Mouse (Mus musculus) E14TG2a.4 (cell line): ENCODE results near the gene Rps6kb2.
A peak's percentile ranks its signal among the peaks of the same experiment; 100 is the strongest.
"Not testable (repeated sequence)": the region's sequence is repeated elsewhere in the genome, so short reads cannot be mapped to it uniquely, and the experiment has no call there.

Experiments
- H3K27me3 ChIP-seq: 2 replicates; pipeline ENCODE4 v1.6.1; 2014; ENCODE audit warnings: low read length, control low read depth; ENCODE audit not compliant: insufficient read depth
- H3K36me3 ChIP-seq: 2 replicates; pipeline ENCODE4 v1.6.1; 2014; ENCODE audit warnings: low read length, control low read depth; ENCODE audit not compliant: insufficient read depth
- H3K4me1 ChIP-seq: replicated peaks from 2 replicates; pipeline ENCODE4 v1.6.1; 2014; ENCODE audit warnings: low read depth, low read length, control low read depth
- H3K4me3 ChIP-seq: replicated peaks from 2 replicates; pipeline ENCODE4 v1.5.1; 2014; ENCODE audit warnings: mild to moderate bottlenecking, low read length
- H3K9me3 ChIP-seq: 2 replicates; pipeline ENCODE4 v1.6.1; 2014; ENCODE audit warnings: low read length, control low read depth
- CTCF ChIP-seq: conservative IDR thresholded peaks from 2 replicates; pipeline ENCODE4 v1.5.1; 2014; ENCODE audit warnings: low read length
- NANOG ChIP-seq: IDR thresholded peaks from 2 replicates; pipeline ENCODE4 v1.6.1; 2014; ENCODE audit warnings: borderline replicate concordance, low read length, mixed read lengths
- POU5F1 ChIP-seq: IDR thresholded peaks from 2 replicates; pipeline ENCODE4 v1.6.1; 2014; ENCODE audit warnings: low read length, borderline replicate concordance

The Rps6kb2 gene

GRCm38 (mm10) chr19:4140147-4140546, 23.0 kb downstream of the Rps6kb2 start:
- H3K36me3 ChIP-seq: no peaks in the 10 kb centered on the region
- peaks cover 73% of the 10 kb centered on the region for H3K4me1 ChIP-seq
- H3K4me3 ChIP-seq: no peak overlapping the region
- TF ChIP-seq CTCF (no peak), NANOG (no peak), POU5F1 (no peak)
- peaks cover 19% of the 10 kb centered on the region for H3K27me3 ChIP-seq
- no peaks in the 10 kb centered on the region for H3K9me3 ChIP-seq

GRCm38 (mm10) chr19:4139446-4139845, 23.7 kb downstream of the Rps6kb2 start, which contains the start of gene Gpr152:
Gene Gpr152, plus strand, starts transcription at chr19:4139787.
- H3K27me3 ChIP-seq: peaks cover 19% of the 10 kb centered on the region
- TF ChIP-seq CTCF (no peak), POU5F1 (no peak), NANOG (no peak)
- no peaks in the 10 kb centered on the region for H3K36me3 ChIP-seq
- no peaks in the 10 kb centered on the region for H3K9me3 ChIP-seq
- peak within 1 kb of the TSS; percentile 7; the same call in 1 of the 2 replicates for H3K4me3 ChIP-seq
- H3K4me1 ChIP-seq: peaks cover 73% of the 10 kb centered on the region

GRCm38 (mm10) chr19:4137913-4138312, 25.2 kb downstream of the Rps6kb2 start:
- peaks cover 85% of the 10 kb centered on the region for H3K4me1 ChIP-seq
- peaks cover 6% of the 10 kb centered on the region for H3K36me3 ChIP-seq
- no peak for TF ChIP-seq NANOG
- TF ChIP-seq POU5F1: no peak
- no peak for TF ChIP-seq CTCF
- peaks cover 6% of the 10 kb centered on the region for H3K27me3 ChIP-seq
- no peaks in the 10 kb centered on the region for H3K9me3 ChIP-seq
- no peak overlapping the region for H3K4me3 ChIP-seq

GRCm38 (mm10) chr19:4136463-4136862, 26.7 kb downstream of the Rps6kb2 start:
- Histone ChIP-seq H3K27me3 (peaks cover 6% of the 10 kb centered on the region; the same call in 1 of the 2 replicates), H3K4me1 (peaks cover 95% of the 10 kb centered on the region), H3K9me3 (no peaks in the 10 kb centered on the region), H3K4me3 (no peak overlapping the region; the same call in 1 of the 2 replicates), H3K36me3 (peaks cover 21% of the 10 kb centered on the region)
- no peak for TF ChIP-seq POU5F1
- TF ChIP-seq CTCF: peak; percentile 24

- H3K4me3 ChIP-seq, H3K9me3 ChIP-seq, H3K27me3 ChIP-seq: not testable (repeated sequence)
- Histone ChIP-seq H3K4me1 (peaks cover 95% of the 10 kb centered on the region), H3K36me3 (peaks cover 26% of the 10 kb centered on the region)
- peak; percentile 40 for TF ChIP-seq CTCF
Measured at GRCm38 (mm10) chr19:4135963-4136345, 27.2 kb downstream of the Rps6kb2 start.

GRCm38 (mm10) chr19:4135229-4135962, 27.8 kb downstream of the Rps6kb2 start:
- H3K9me3 ChIP-seq, H3K27me3 ChIP-seq: not testable (repeated sequence)
- Histone ChIP-seq H3K4me3 (0 out of 2 replicates have a peak overlapping the region, but pooled peaks have one; percentile 21), H3K36me3 (peaks cover 27% of the 10 kb centered on the region), H3K4me1 (peaks cover 95% of the 10 kb centered on the region)

GRCm38 (mm10) chr19:4134354-4134753, 28.8 kb downstream of the Rps6kb2 start:
- Histone ChIP-seq H3K4me1 (peaks cover 95% of the 10 kb centered on the region), H3K36me3 (peaks cover 37% of the 10 kb centered on the region), H3K27me3 (no peaks in the 10 kb centered on the region), H3K4me3 (no peak overlapping the region), H3K9me3 (no peaks in the 10 kb centered on the region)
- TF ChIP-seq POU5F1 (no peak), NANOG (no peak), CTCF (no peak)

- H3K9me3 ChIP-seq: no peaks in the 10 kb centered on the region
- H3K27me3 ChIP-seq: no peaks in the 10 kb centered on the region
- no peak for TF ChIP-seq CTCF
- TF ChIP-seq POU5F1: no peak
- TF ChIP-seq NANOG: no peak
- peaks cover 60% of the 10 kb centered on the region for H3K36me3 ChIP-seq
- H3K4me1 ChIP-seq: peaks cover 81% of the 10 kb centered on the region
- no peak overlapping the region for H3K4me3 ChIP-seq
Measured at GRCm38 (mm10) chr19:4131768-4132167, 31.4 kb downstream of the Rps6kb2 start.

- no peaks in the 10 kb centered on the region for H3K27me3 ChIP-seq
- H3K36me3 ChIP-seq: peaks cover 60% of the 10 kb centered on the region
- no peaks in the 10 kb centered on the region for H3K9me3 ChIP-seq
- TF ChIP-seq POU5F1 (no peak), CTCF (no peak), NANOG (no peak)
- H3K4me3 ChIP-seq: no peak overlapping the region
- H3K4me1 ChIP-seq: peaks cover 80% of the 10 kb centered on the region
Measured at GRCm38 (mm10) chr19:4131075-4131474, 32.1 kb downstream of the Rps6kb2 start.
